Mouse (Mus musculus) cerebellum, postnatal 4 days (tissue): Measurements from ENCODE around the gene Moxd1.
A peak's percentile ranks its signal among the peaks of the same experiment; 100 is the strongest.

Source experiments
- DNase-seq, 2 experiments: peaks; one replicate each; pipeline ENCODE4 v3.0.0; 2022; ENCODE audit warnings: low spot score in 2 of 2, mixed read lengths in 1 of 2

Moxd1 gene

DNA sequence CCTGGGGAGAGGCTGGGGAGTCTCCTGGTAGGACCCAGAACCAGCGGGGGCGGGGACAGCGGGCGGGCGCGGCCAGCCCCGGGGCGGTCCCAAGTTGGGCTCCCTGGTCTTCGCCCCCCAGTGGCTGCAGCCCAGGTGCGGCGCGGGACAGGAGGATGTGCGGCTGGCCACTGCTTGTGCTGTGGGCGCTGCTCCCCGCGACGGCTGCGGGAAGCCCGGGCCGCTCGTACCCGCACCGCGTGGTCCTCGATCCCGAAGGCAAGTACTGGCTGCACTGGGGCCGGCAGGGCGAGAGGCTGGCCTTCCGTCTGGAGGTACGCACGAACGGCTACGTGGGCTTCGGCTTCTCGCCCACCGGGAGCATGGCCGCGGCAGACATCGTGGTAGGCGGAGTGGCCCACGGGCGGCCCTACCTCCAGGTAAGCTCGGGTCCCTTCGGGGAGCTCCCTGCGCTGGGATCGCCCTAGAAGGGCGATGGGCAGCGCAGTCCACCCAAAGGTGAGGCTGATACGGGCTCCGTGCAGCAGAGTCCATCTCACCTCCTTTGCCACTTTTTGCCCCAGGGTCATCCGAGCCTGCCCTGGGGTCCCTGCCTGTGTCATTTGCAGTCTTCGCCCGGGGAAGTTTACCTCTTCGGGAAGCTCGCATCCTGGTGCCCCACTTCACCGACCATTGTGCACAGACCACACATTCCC, at the start of gene Moxd1:
Moxd1 (plus strand) TSS at position 69 of the 695 bp plus-strand sequence.
- peak in 1 of 2 experiments; percentile 6 for DNase-seq

DNA sequence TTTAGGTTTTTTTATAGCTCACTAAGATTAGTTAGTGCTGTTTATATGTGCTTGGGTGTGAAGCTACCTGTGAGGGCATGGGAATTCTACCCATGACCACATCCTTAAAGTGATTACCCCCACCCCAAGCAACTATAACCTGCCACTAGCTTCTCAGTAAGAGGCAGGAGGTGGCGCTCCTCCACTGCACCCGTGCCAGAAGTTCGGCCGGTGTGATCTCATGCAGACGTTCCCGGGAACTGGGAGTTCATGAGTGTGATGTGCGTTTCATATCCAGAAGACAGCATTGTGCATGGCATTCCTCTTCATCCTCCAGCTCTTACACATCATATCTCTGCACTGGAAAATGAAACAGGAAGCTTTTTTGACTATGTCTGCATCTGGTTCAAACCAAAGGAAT, 32.9 kb upstream of the Moxd1 start:
- DNase-seq = no peak

DNA sequence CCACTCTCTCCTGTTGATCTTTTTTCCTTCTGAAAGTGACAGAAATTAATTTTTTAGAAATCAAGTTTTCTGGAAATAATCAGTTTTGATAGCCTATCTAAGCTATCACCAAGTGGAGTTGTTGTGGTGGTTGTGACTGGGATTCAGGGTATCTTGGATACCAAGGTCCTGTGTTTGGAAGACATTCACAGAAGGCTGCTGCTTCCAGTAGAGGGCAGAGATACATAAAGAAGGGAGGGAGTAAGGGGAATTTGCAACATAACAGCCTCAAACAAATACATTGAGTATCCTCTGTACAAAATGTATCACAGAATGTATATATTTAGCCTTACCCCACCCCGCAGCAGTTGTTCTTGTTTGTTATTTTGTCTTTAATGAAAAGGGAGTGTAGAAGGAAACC, 31.3 kb upstream of the Moxd1 start:
- DNase-seq = no peak

DNA sequence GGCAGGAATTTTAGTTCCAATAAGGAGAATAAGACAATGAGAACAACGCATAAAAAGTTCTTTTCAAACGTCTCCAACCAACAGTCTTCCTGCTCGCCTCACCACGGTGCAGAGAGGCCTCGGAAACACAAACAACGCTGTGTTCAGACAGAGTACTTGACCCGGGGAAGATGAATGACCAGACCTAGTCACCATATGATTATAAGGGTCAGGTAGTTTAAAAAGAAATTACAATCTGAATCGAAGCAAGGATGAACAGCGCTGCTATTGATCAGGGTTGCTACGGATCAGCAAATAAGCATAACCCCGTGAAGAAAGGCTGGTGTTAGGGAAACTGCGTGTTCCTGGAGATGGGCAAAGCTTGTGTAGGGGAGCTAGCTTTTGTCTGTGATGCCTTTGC, 24.0 kb upstream of the Moxd1 start:
- DNase-seq = no peak

DNA sequence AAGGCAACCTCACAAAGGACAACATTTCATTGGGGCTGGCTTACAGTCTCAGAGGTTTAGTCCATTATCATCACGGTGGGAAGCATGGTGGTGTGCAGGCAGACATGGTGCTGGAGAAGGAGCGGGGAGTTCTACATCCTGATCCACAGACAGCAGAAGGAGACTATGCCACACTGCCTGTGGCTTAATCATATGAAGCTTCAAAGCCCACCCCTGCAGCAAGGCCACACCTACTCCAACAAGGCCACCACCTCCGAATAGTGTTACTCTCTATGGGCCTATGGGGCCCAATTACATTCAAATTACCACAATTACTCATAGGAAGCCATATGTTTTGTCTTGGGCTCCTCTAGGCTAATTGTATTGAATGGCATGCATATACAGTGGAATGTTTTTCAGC, 23.2 kb upstream of the Moxd1 start:
- DNase-seq = no peak

DNA sequence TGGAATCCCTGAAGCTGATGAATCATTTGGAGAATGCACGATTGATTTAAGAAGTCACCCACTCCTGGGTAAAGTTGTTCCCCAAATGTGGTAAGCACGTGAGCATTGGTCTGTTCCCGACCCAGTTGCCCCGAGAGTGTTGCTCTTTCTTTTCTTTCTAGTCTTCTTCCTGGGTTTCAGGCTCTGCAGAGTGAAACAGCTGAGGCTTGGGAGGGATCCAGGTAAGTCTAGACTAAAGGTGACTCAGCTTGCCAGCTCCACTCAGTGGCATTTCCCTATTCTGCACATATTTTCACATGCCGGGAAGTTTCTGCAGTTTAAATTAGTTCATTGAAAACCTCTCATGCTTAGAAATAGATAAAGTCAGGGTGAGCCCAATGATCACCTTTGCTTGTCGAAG, 13.2 kb upstream of the Moxd1 start:
- DNase-seq = no peak

DNA sequence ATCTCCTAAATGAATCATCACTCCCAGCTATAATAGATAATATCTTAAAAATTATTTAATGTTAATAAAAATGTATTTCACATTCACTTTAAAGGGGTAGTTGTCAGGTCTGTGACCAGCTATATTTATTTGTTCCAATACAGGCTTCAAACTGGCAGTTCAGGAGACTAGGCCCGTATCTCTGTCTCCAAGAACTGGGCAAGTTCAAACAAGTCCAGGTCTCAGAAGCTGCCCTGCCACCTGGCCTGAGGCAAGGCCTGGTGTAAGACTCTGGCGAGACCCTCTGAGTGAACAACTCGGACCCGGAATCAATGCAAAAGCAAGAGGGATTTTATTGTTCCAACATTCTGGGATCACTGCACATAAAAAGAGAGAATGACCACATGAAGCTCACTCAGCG, 10.0 kb upstream of the Moxd1 start:
- DNase-seq = no peak

DNA sequence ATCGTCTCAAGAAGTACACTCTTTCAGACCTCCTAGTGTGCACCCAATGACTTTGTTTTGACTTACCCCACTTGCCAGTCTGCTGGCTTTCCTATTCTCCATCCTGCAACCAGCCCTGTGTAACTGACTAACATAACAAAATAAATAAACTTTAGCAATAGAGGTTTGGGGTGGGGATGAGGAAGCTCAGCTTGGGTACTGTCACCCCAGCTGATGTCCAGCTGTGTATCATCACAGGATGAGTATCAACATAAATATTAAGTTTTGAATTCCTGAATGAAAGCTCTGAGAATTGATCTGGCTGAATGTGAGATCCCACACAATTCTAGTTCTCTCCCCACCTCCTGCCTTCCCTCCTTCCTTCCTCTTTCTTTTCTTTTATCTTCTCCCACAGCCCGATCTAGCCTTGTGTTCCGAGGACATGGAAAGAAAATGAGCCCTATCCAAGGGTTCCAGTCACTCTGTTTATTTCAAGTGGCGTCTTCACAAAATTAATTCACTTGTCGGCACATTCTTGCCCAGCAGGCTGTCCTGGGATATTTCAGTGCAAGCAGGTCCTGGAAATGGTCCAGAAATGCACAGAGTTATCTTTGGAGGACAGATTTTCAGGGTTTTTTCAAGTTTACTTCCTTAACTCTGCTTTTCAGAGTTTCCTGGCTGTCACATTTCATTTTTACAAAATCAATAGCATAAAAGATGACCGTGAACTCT, 5.6 kb upstream of the Moxd1 start:
- DNase-seq = no peak

DNA sequence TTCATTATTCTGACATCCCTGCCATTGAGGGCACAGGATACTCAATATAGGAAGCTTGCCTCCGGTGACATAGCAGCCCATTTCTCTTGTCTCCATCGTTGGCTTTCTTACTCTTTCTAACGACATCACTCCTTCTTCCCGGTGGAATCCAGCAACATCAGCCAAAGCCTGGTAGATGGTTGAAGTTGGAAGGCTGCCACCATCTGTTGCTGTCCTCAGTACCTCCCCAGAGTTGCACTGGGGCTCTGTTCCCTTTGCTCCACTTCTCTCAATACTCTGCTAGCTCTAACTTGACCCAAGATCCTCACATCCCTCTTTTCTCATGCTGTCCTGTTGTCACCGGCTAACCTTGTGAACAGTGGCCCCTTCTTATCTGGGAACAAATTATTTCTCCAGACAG, 2.4 kb upstream of the Moxd1 start:
- DNase-seq = no peak

DNA sequence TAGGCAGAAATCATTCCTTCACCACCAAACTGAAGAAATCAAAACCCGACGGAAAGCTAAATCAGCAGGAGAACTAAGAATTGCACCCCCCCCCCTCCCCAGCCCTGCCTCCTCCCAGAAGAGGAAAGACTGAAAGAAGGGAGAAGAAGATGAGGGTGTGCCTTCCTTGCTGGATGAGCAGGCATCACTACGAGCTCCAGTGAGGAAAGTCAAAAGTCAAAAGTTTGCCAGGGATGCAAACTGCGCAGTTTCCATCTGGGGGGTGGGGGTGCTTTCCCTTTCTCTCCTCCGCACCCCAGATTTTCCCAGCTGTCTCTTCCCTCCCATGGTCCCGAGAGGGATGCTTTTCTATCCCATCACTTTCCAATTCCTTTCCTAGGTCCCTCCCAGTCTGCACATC, 406 bp upstream of the Moxd1 start:
- no peak for DNase-seq

DNA sequence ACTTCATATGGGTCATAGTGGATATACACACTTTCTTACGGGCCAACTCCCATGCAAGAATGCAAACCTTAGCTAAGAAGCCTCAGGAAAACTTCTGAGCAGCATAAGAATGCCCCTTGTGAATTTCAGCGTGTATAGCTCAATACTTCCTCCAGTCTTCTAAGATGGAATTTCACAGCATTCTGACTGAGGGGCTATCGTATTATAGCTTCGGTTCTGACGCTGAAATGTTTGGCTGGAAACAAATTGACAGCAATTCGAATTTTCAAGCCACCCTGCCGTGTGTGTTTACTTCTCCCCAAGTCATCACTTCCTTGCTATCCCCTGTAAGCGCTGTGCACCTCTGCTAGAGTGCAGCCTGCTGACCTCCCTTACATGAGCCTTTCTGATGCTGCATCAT, 1.3 kb downstream of the Moxd1 start:
- no peak for DNase-seq

DNA sequence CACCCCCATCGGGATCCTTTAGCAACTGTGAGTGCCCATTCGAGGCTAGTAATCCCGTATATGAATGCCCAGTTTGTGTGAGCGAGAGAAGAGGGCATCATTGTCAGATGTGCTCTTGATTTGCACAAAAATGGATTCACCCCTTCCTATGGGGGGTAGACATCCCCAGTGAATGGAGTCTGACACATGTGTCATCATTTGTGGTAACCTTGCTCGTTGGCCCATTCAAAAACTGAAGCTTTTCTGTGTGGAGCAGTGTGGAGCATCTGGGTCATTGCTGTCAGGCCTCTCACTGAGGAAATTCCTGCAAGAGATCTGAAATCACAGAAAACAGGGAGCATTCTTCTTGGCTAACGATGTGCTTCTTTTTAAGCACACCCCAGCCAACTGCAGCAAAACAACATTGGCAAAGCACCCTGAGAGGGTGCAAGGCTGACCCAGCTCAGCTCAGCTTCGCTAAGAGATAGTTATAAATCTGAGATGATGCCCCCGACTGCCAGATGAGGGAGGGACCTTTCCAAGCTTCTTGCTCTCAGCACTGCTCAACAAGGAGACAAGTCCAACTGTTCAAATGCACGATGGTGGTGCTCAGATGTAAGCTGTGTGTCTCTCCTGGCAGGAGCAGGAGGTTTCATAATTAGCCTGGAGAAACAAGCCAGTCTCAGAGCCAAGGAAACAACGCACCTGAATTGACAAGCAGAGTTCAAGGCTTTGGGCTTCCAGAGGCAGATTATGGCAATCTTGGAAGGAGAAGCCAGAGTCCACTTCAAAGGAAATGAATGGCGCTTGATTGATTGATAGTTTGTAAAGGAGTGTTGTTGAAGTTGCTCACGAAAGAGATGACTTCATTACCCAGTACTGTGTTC, 5.2 kb downstream of the Moxd1 start:
- no peak for DNase-seq

DNA sequence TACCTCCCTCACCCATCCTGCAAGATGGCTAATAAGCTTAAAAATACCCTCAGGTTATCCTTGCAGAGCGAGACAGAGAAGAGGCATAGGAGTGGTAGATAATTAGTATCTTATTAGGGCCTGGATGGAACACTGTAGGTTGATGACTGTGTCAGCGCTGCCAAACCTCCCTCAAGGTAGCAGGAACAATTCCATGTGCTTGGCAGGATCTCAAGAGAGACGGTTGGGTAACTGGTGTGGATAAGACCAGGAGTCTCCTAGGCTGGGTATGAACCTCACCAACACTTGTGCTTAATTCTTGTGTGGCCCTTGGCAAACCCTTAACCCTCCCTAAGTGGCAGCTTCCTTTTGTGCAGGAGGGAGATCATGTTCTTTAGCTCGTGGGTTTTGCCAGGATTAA, 9.0 kb downstream of the Moxd1 start:
- no peak for DNase-seq

DNA sequence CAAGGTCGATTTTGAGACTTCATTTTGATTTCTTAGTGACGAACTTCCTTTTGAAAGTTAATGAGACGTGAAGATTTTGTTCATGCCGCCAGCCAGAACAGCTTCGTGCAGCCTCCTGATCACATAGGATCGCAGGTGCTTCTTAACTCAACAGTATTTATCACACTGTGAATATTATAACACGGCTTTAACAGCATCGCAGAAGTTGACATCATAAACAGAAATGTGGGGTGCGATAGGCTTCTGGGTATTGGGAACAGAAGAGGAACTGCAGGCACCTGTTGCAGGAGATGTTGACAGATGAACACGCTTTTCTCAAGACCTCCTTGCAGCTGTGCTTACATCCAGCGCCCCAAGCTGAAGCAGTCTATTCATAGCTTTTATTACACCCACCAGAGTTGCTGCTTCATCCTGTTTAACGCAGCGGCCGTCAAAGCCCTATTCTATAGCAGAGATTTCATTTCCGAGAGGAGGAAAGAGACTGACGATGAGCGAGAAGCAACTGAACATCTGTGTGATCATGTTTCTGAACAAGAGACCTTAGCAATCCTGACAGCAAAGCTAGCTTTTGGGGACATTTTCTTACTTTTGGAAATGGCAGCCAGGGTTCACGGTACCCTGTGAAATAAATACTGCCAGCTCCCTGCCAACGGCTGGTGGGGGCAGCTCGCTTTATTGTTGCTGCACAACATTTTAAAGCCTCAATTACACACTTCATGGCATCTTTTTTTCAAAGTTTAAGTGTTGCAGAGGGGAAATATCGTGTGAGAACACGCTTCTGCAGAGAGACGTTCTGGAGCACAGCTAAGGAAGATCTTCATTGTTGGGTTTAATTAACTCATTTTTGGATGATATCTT, 12.3 kb downstream of the Moxd1 start:
- no peak for DNase-seq

DNA sequence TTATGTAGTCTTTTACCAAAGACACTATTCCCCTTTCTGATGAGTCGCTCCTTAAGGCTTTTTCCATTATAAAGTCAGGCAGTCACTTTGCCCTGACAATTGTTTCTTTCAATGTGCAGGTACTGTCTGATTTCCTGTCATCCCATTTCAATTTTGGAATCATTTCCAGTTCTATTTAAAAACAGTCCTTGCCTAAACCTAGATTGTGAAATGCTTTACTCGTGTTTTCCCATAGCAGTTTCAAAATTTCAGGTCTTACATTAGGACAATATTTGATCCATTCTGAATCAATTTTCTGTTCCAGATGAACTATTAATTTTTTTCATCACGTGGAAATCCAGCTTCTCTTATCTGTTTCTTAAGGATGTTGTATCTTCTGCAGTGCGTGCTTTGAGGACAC, 23.5 kb downstream of the Moxd1 start:
- DNase-seq = no peak

DNA sequence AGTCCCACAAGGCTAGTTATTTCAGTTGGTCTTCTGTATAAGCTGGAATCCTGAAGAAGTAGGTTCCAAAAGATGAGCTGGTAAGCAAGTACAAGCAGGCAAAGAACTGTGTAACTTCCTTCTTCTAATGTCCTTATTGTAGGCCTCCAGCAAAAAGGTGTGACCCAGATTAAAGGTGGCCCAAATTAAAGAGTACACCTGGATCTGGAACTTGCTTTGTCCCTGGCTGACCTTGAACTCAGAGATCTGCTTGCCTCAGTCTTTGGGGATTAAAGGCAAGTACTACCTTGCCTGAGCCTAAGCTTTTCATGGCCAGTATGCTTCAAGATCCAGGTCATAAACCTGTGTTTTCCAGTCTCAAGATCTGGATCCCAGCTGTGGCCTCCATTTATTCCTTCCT, 24.8 kb downstream of the Moxd1 start:
- DNase-seq = no peak

DNA sequence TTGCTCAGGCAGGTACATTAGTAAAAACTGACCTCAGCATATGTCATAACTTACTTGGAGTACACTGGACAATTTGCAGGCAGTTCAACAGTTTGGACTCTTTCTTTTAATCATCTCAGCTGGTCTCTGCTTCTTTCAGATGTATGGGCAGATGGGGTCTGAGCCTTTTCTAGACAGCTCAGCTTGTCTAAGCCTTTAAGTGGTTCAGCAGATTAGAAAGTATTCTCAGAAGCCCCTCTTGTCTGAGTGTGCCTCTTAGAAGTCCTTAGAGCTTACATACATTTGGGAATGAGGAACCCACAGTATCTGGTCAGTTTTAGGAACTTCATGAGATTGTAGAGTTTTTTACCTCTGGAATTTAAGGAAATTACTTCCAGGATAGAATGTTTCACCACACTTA, 28.3 kb downstream of the Moxd1 start:
- DNase-seq = no peak

DNA sequence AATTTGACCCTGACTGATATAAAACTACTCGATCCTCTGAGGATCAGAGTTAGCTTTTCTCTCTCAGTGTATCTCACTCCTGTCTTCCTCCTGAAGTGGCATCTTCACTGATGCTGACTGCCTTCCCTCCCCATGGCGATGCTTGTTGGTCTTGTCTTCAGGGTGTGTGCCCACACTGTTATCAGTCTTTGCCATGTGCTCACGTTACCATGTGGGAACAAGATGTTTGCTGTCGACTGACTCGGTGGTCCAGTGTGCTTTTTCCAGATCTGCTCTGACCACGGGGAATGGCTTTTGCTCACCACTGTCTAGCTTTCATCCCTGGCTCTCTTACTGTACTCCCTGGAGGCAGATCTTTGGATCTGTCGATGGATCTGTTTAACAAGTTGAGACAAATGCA, 34.8 kb downstream of the Moxd1 start:
- no peak for DNase-seq

DNA sequence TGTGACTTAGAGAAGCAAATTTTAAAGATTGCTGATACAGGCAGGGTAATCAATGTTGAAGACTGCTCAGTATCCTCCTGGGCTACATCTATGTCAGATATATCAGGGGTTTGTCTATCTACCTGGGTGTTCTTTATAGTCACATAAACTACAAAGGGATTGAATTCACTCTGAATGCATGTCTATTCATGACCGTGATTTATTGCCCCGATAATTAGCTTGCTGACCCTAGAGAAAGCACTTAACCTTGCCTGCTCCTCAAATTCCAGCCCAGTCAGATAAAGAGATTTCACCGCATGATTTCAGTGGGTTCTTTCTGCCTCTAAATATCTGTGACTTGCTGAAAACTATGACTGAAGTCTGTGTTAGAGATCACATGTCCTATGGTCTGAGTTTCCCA, 35.6 kb downstream of the Moxd1 start:
- DNase-seq = no peak

DNA sequence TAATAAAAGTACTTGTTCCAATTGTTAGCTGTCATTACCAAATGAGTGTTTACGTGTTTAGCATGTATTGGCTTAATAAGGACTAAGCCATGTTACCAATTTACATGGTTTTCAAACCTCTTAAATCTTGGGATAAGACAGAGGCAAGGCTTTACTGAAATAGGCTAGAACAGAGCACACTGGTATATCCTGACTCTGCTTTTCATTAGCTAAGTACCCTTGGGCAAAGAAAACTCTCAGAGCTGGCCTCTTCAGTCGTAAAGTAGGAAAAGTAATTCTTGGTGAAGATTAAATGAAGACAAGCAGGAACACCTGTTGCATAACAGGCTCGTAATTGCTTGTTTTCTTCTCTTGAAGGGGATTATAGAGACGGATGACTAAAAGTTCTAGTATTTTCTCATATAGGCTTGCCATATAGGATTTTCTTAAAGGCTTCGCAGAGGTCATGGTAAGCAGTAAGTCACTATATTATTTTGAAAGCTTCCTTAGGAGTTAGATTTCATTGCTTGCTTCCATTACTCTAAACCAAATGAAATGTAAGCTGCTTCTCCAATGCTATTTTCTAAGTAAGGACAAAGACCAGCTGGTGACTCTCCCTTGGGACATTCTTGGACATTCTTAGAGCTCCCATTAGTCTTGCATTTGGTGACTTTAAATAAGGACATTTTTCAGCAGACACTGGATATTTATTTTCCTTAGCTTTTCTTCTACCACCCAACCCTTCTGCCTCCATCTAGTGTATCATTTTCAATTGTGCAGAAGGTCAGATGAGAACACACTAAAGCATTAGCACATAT, 36.7 kb downstream of the Moxd1 start:
- no peak for DNase-seq

DNA sequence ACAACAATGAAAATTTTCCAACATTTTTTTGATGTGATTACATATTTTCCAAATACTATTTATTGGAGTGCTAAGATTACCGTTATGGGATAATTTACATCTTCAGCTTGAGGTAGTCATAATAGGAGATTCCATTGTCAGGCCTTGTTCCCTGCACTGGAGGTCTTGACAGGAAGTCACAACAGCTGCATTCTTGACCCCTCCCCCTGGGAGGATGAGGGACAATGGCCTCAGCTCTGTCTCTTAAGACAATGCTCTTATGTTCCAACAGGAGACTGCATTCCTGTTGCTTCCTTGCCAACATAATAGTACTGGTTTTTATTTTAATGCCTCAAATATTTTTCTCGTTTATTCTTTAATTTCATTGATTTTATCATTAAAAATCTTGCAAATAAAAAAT, 44.2 kb downstream of the Moxd1 start:
- no peak for DNase-seq
